Mouse (Mus musculus): Measurements from ENCODE around the gene Crygc.

DNA sequence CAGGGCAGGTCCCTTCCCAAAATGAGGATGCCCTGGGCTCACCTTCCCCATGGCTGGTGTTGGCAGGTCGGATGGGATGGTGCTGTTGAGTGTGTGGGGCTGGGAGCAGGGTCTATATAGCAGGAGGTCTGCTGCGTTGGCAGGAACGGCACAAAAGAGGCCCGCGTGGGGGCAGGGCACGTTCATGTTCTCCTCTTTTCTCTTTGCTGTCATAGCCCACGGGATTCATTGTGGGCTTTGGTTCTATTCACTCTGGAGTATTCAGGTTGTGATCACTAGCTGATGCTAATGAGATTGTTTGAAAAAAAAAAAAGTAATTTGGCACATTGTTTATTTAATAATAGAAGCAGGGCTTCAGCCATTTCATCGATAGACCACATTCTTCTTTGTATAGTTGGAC lies 10.1 kb downstream of the Crygc start, which contains the start of gene Crygd:
- TF ChIP-seq CTCF (IDR thresholded peaks at IDR 0.05; ENCODE audit: low read depth, low read length), result no peak
- no peak for TF ChIP-seq TAL1 (conservative IDR thresholded peaks at IDR 0.05; ENCODE audit: low read depth, low read length)
- TF ChIP-seq GATA2 (IDR thresholded peaks at IDR 0.05; ENCODE audit: borderline replicate concordance, low read depth, low read length), result no peak
- TF ChIP-seq GATA1 (IDR thresholded peaks at IDR 0.05; ENCODE audit: borderline replicate concordance, low read length), result no peak

Measured in G1E (cell line).